In genomic region chr16:24200200-24200599, GRCm38 (mm10) we compare ENCODE assay signal across 13 mouse cellular contexts.
DNase-seq lines count a peak whose midpoint lies in the region; ATAC-seq and TF ChIP-seq lines count a peak whose summit lies in the region.
"Had no signal": no experiment of that assay in that cellular context is flagged by ENCODE, and none has a peak within 500 bp of the region (broad histone marks: within the 10 kb centered on the region; RNA-seq: fewer than 3 reads in every experiment).

No protein-coding gene starts in this region.

- WGBS in lung, postnatal 0 days, result 93% methylated on average over 5 of the region's 5 CpGs
- WGBS in liver, embryonic 14.5 days (ENCODE audit: insufficient replicate concordance), result 75% methylated on average over 5 of the region's 5 CpGs
- WGBS in neural tube, embryonic 15.5 days, result 98% methylated on average over 5 of the region's 5 CpGs

- H3K4me3 ChIP-seq in lung, postnatal 0 days (ENCODE audit: low read depth, low read length), result no peak overlapping the region
- H3K4me3 ChIP-seq in liver, embryonic 14.5 days (ENCODE audit: insufficient read depth in 1 of 2, low read depth in 2 of 2, low read length in 2 of 2), result no peak overlapping the region
- H3K4me3 ChIP-seq in neural tube, embryonic 15.5 days (replicated peaks), result no peak overlapping the region
- H3K4me3 ChIP-seq: embryonic facial prominence, embryonic 13.5 days had no signal

- no peak for TF ChIP-seq CTCF in lung, postnatal 0 days (IDR thresholded peaks at IDR 0.05)
- TF ChIP-seq CTCF in liver, embryonic 14.5 days (IDR thresholded peaks at IDR 0.05; ENCODE audit: low read depth), result no peak

- H3K4me1 ChIP-seq in lung, postnatal 0 days (ENCODE audit: insufficient read depth, low read depth, low read length), result no peaks in the 10 kb centered on the region
- peaks cover 0 to 16% of the 10 kb centered on the region in 2 experiments; a peak in 2 of 4 replicates for H3K4me1 ChIP-seq in liver, embryonic 14.5 days (replicated peaks; ENCODE audit: control insufficient read depth in 2 of 2, insufficient read depth in 2 of 2, low read length in 1 of 2)
- H3K4me1 ChIP-seq in neural tube, embryonic 15.5 days, result no peaks in the 10 kb centered on the region

- DNase-seq in lung, postnatal 0 days (ENCODE audit: low spot score), result no peak
- no peak for DNase-seq in lung, postnatal 36 days
- no peak for DNase-seq in liver, embryonic 14.5 days (ENCODE audit: low read depth in 3 of 3, low spot score in 3 of 3)
- peak; percentile 70 to 81 for DNase-seq in thymus, adult 18-20 months
- DNase-seq in T-cell, adult 2 months (ENCODE audit: low spot score), result no peak
- no peak for DNase-seq in heart, postnatal 36 days
- DNase-seq: cerebellum, adult 8-10 months; forebrain, postnatal 0 days; kidney, postnatal 4 days; midbrain, embryonic 14.5 days; spleen, adult 18-20 months had no signal

- H3K27me3 ChIP-seq in lung, postnatal 0 days (replicated peaks; ENCODE audit: insufficient read depth, low read length), result no peaks in the 10 kb centered on the region
- no peaks in the 10 kb centered on the region for H3K27me3 ChIP-seq in liver, embryonic 14.5 days (ENCODE audit: control insufficient read depth, insufficient read depth, low read length)
- H3K27me3 ChIP-seq in neural tube, embryonic 15.5 days (replicated peaks), result no peaks in the 10 kb centered on the region
- H3K27me3 ChIP-seq: embryonic facial prominence, embryonic 13.5 days had no signal

- peak overlapping the region; percentile 15; the same call in 1 of the 2 replicates for H3K27ac ChIP-seq in lung, postnatal 0 days (ENCODE audit: low read length)
- no peak overlapping the region for H3K27ac ChIP-seq in liver, embryonic 14.5 days
- no peak overlapping the region for H3K27ac ChIP-seq in neural tube, embryonic 15.5 days (replicated peaks)
- H3K27ac ChIP-seq: embryonic facial prominence, embryonic 13.5 days had no signal

- no peak for TF ChIP-seq EP300 in lung, postnatal 0 days (IDR thresholded peaks at IDR 0.05)
- no peak for TF ChIP-seq EP300 in liver, embryonic 14.5 days (IDR thresholded peaks at IDR 0.05; ENCODE audit: low read depth)

- intact Hi-C loops in heart, postnatal 36 days (cut with DNase I), result no loop called here

- H3K9ac ChIP-seq in lung, postnatal 0 days (replicated peaks; ENCODE audit: low read depth), result no peak overlapping the region
- no peak overlapping the region for H3K9ac ChIP-seq in liver, embryonic 14.5 days (replicated peaks)
- no peak overlapping the region for H3K9ac ChIP-seq in neural tube, embryonic 15.5 days (replicated peaks)
- H3K9ac ChIP-seq: embryonic facial prominence, embryonic 13.5 days; forebrain, postnatal 0 days had no signal

- no peaks in the 10 kb centered on the region for H3K9me3 ChIP-seq in lung, postnatal 0 days (ENCODE audit: low read length)
- H3K9me3 ChIP-seq in liver, embryonic 14.5 days (ENCODE audit: control insufficient read depth, low read length), result no peaks in the 10 kb centered on the region
- no peaks in the 10 kb centered on the region for H3K9me3 ChIP-seq in neural tube, embryonic 15.5 days (replicated peaks)
- H3K9me3 ChIP-seq: embryonic facial prominence, embryonic 13.5 days had no signal

- ATAC-seq in lung, postnatal 0 days, result no peak
- ATAC-seq in liver, embryonic 14.5 days (ENCODE audit: insufficient read depth), result 0 out of 2 replicates have a peak, but pooled peaks have one; percentile 8
- ATAC-seq in neural tube, embryonic 15.5 days (ENCODE audit: low FRiP score), result no peak
- ATAC-seq: forebrain, postnatal 0 days had no signal

- H3K36me3 ChIP-seq in lung, postnatal 0 days (ENCODE audit: insufficient read depth, low read length), result no peaks in the 10 kb centered on the region
- H3K36me3 ChIP-seq in liver, embryonic 14.5 days (replicated peaks; ENCODE audit: control insufficient read depth, insufficient read depth, low read depth), result no peaks in the 10 kb centered on the region
- no peaks in the 10 kb centered on the region for H3K36me3 ChIP-seq in neural tube, embryonic 15.5 days
- H3K36me3 ChIP-seq: embryonic facial prominence, embryonic 13.5 days had no signal

- H3K4me2 ChIP-seq in lung, postnatal 0 days (replicated peaks; ENCODE audit: low read depth, low read length), result no peak overlapping the region
- H3K4me2 ChIP-seq in liver, embryonic 14.5 days (ENCODE audit: low read depth), result no peak overlapping the region
- H3K4me2 ChIP-seq in neural tube, embryonic 15.5 days, result no peak overlapping the region
- H3K4me2 ChIP-seq: embryonic facial prominence, embryonic 13.5 days had no signal

Comparison
In these comparisons a context has a peak if more than half of its experiments do, and no peak if none do; other contexts are left out.
1. DNase-seq: peak in thymus, adult 18-20 months (2 of 2); none in lung, postnatal 0 days (single experiment), lung, postnatal 36 days (single experiment), liver, embryonic 14.5 days (0 of 3), T-cell, adult 2 months (single experiment) and heart, postnatal 36 days (0 of 2).